Mouse (Mus musculus): Measurements from ENCODE around the gene Best1. TPM values are rescaled to one million over a fixed set of nuclear protein-coding genes. Genes with fewer than 3 reads are reported as not detected.

Best1 gene
- polyA plus RNA-seq, 1 experiment: 0.31 TPM

- Histone ChIP-seq H3K27me3 (ENCODE audit: control insufficient read depth, insufficient read depth, low read length) (no peaks in the 10 kb centered on the region), H3K4me1 (replicated peaks; ENCODE audit: control insufficient read depth, insufficient read depth, low read length) (peaks cover 8% of the 10 kb centered on the region; the same call in 1 of the 2 replicates), H3K36me3 (ENCODE audit: control insufficient read depth, insufficient read depth, low read length) (no peaks in the 10 kb centered on the region), H3K4me3 (ENCODE audit: control insufficient read depth, insufficient read depth, low read length) (no peak overlapping the region), H3K27ac (ENCODE audit: control insufficient read depth, insufficient read depth, low read length) (no peak overlapping the region)
- 75% methylated on average over 3 of the region's 3 CpGs for WGBS
- no peak for DNase-seq
- TF ChIP-seq CTCF (IDR thresholded peaks at IDR 0.05; ENCODE audit: borderline replicate concordance, control insufficient read depth, extremely low read depth, insufficient read depth, low read length, poor library complexity): no peak
- no peak for TF ChIP-seq POLR2A (IDR thresholded peaks at IDR 0.05; ENCODE audit: control insufficient read depth, extremely low read depth, insufficient read depth, low read length, poor library complexity)
Measured at GRCm38 (mm10) chr19:9952390-9952789, 49.0 kb downstream of the Best1 start.

- Histone ChIP-seq H3K27ac (ENCODE audit: control insufficient read depth, insufficient read depth, low read length) (no peak overlapping the region), H3K4me1 (replicated peaks; ENCODE audit: control insufficient read depth, insufficient read depth, low read length) (peaks cover 13% of the 10 kb centered on the region), H3K4me3 (ENCODE audit: control insufficient read depth, insufficient read depth, low read length) (no peak overlapping the region), H3K27me3 (ENCODE audit: control insufficient read depth, insufficient read depth, low read length) (no peaks in the 10 kb centered on the region), H3K36me3 (ENCODE audit: control insufficient read depth, insufficient read depth, low read length) (no peaks in the 10 kb centered on the region)
- DNase-seq: no peak
- WGBS: 90% methylated on average over 3 of the region's 3 CpGs
- TF ChIP-seq CTCF (IDR thresholded peaks at IDR 0.05; ENCODE audit: borderline replicate concordance, control insufficient read depth, extremely low read depth, insufficient read depth, low read length, poor library complexity) (no peak), POLR2A (IDR thresholded peaks at IDR 0.05; ENCODE audit: control insufficient read depth, extremely low read depth, insufficient read depth, low read length, poor library complexity) (no peak)
Measured at GRCm38 (mm10) chr19:9946986-9947385, 54.4 kb downstream of the Best1 start.

GRCm38 (mm10) chr19:9945800-9946564 lies 55.5 kb downstream of the Best1 start:
- no peak for DNase-seq
- H3K27ac ChIP-seq (ENCODE audit: control insufficient read depth, insufficient read depth, low read length): no peak overlapping the region
- no peak overlapping the region for H3K4me3 ChIP-seq (ENCODE audit: control insufficient read depth, insufficient read depth, low read length)
- 93% methylated on average over 8 of the region's 8 CpGs for WGBS
- no peaks in the 10 kb centered on the region for H3K36me3 ChIP-seq (ENCODE audit: control insufficient read depth, insufficient read depth, low read length)
- H3K27me3 ChIP-seq (ENCODE audit: control insufficient read depth, insufficient read depth, low read length): no peaks in the 10 kb centered on the region
- H3K4me1 ChIP-seq (replicated peaks; ENCODE audit: control insufficient read depth, insufficient read depth, low read length): peaks cover 13% of the 10 kb centered on the region
- TF ChIP-seq CTCF (IDR thresholded peaks at IDR 0.05; ENCODE audit: borderline replicate concordance, control insufficient read depth, extremely low read depth, insufficient read depth, low read length, poor library complexity): no peak
- no peak for TF ChIP-seq POLR2A (IDR thresholded peaks at IDR 0.05; ENCODE audit: control insufficient read depth, extremely low read depth, insufficient read depth, low read length, poor library complexity)

- no peaks in the 10 kb centered on the region for H3K27me3 ChIP-seq (ENCODE audit: control insufficient read depth, insufficient read depth, low read length)
- TF ChIP-seq POLR2A (IDR thresholded peaks at IDR 0.05; ENCODE audit: control insufficient read depth, extremely low read depth, insufficient read depth, low read length, poor library complexity): no peak
- no peak for TF ChIP-seq CTCF (IDR thresholded peaks at IDR 0.05; ENCODE audit: borderline replicate concordance, control insufficient read depth, extremely low read depth, insufficient read depth, low read length, poor library complexity)
- no peak for DNase-seq
- no peak overlapping the region for H3K27ac ChIP-seq (ENCODE audit: control insufficient read depth, insufficient read depth, low read length)
- no peaks in the 10 kb centered on the region for H3K36me3 ChIP-seq (ENCODE audit: control insufficient read depth, insufficient read depth, low read length)
- 60% methylated on average over 10 of the region's 10 CpGs for WGBS
- peaks cover 33% of the 10 kb centered on the region for H3K4me1 ChIP-seq (replicated peaks; ENCODE audit: control insufficient read depth, insufficient read depth, low read length)
- no peak overlapping the region for H3K4me3 ChIP-seq (ENCODE audit: control insufficient read depth, insufficient read depth, low read length)
Measured at GRCm38 (mm10) chr19:9942539-9943533, 58.6 kb downstream of the Best1 start.

- Histone ChIP-seq H3K36me3 (ENCODE audit: control insufficient read depth, insufficient read depth, low read length) (no peaks in the 10 kb centered on the region), H3K27ac (ENCODE audit: control insufficient read depth, insufficient read depth, low read length) (no peak overlapping the region), H3K4me3 (ENCODE audit: control insufficient read depth, insufficient read depth, low read length) (no peak overlapping the region), H3K27me3 (ENCODE audit: control insufficient read depth, insufficient read depth, low read length) (no peaks in the 10 kb centered on the region), H3K4me1 (replicated peaks; ENCODE audit: control insufficient read depth, insufficient read depth, low read length) (peaks cover 39% of the 10 kb centered on the region)
- no peak for DNase-seq
- WGBS: 73% methylated on average over 1 of the region's 1 CpGs
- TF ChIP-seq POLR2A (IDR thresholded peaks at IDR 0.05; ENCODE audit: control insufficient read depth, extremely low read depth, insufficient read depth, low read length, poor library complexity) (no peak), CTCF (IDR thresholded peaks at IDR 0.05; ENCODE audit: borderline replicate concordance, control insufficient read depth, extremely low read depth, insufficient read depth, low read length, poor library complexity) (no peak)
Measured at GRCm38 (mm10) chr19:9941809-9942208, 59.6 kb downstream of the Best1 start.

- Histone ChIP-seq H3K4me1 (replicated peaks; ENCODE audit: control insufficient read depth, insufficient read depth, low read length) (peaks cover 42% of the 10 kb centered on the region), H3K27me3 (ENCODE audit: control insufficient read depth, insufficient read depth, low read length) (no peaks in the 10 kb centered on the region), H3K36me3 (ENCODE audit: control insufficient read depth, insufficient read depth, low read length) (no peaks in the 10 kb centered on the region), H3K27ac (ENCODE audit: control insufficient read depth, insufficient read depth, low read length) (no peak overlapping the region), H3K4me3 (ENCODE audit: control insufficient read depth, insufficient read depth, low read length) (no peak overlapping the region)
- no peak for TF ChIP-seq POLR2A (IDR thresholded peaks at IDR 0.05; ENCODE audit: control insufficient read depth, extremely low read depth, insufficient read depth, low read length, poor library complexity)
- TF ChIP-seq CTCF (IDR thresholded peaks at IDR 0.05; ENCODE audit: borderline replicate concordance, control insufficient read depth, extremely low read depth, insufficient read depth, low read length, poor library complexity): no peak
- 91% methylated on average over 4 of the region's 4 CpGs for WGBS
- DNase-seq: no peak
Measured at GRCm38 (mm10) chr19:9940903-9941302, 60.5 kb downstream of the Best1 start.
